Mouse (Mus musculus): Measurements from ENCODE around the gene Acaa1b.

Gene Acaa1b

GRCm38 (mm10) chr9:119144696-119145095 lies 12.2 kb downstream of the Acaa1b start:
- no peak for DNase-seq (ENCODE audit: low spot score)

- no peak for DNase-seq (ENCODE audit: low spot score)
These were observed 13.5 kb downstream of the Acaa1b start for GRCm38 (mm10) chr9:119143372-119143771.

GRCm38 (mm10) chr9:119142066-119142465 lies 14.8 kb downstream of the Acaa1b start:
- DNase-seq (ENCODE audit: low spot score), result no peak

GRCm38 (mm10) chr9:119138836-119139235 lies 18.1 kb downstream of the Acaa1b start:
- DNase-seq (ENCODE audit: low spot score), result no peak

- DNase-seq (ENCODE audit: low spot score), result no peak
These were observed 26.2 kb downstream of the Acaa1b start for GRCm38 (mm10) chr9:119130692-119131091.

GRCm38 (mm10) chr9:119128436-119129181 lies 28.3 kb downstream of the Acaa1b start:
- no peak for DNase-seq (ENCODE audit: low spot score)

- no peak for DNase-seq (ENCODE audit: low spot score)
These were observed 34.1 kb downstream of the Acaa1b start for GRCm38 (mm10) chr9:119122596-119123369.

- DNase-seq (ENCODE audit: low spot score), result no peak
These were observed 36.7 kb downstream of the Acaa1b start for GRCm38 (mm10) chr9:119120168-119120560.

- no peak for DNase-seq (ENCODE audit: low spot score)
These were observed 37.3 kb downstream of the Acaa1b start for GRCm38 (mm10) chr9:119119409-119120167.

- no peak for DNase-seq (ENCODE audit: low spot score)
These were observed 42.0 kb downstream of the Acaa1b start for GRCm38 (mm10) chr9:119114911-119115310.

- DNase-seq (ENCODE audit: low spot score), result no peak
These were observed 46.3 kb downstream of the Acaa1b start for GRCm38 (mm10) chr9:119110640-119111039.

GRCm38 (mm10) chr9:119109685-119110353 lies 47.1 kb downstream of the Acaa1b start:
- DNase-seq (ENCODE audit: low spot score), result no peak

GRCm38 (mm10) chr9:119107566-119107965 lies 49.3 kb downstream of the Acaa1b start:
- peak; percentile 44 for DNase-seq (ENCODE audit: low spot score)

GRCm38 (mm10) chr9:119102783-119103113 lies 54.1 kb downstream of the Acaa1b start:
- DNase-seq (ENCODE audit: low spot score), result no peak

- peak; percentile 75 for DNase-seq (ENCODE audit: low spot score)
These were observed 54.7 kb downstream of the Acaa1b start, which contains the start of gene Dlec1 for GRCm38 (mm10) chr9:119101992-119102782. TSS of gene Dlec1 (plus strand) at chr9:119102478.

GRCm38 (mm10) chr9:119100177-119100898 lies 56.6 kb downstream of the Acaa1b start:
- no peak for DNase-seq (ENCODE audit: low spot score)

All from urinary bladder, postnatal 14 days (tissue).